Mouse (Mus musculus): ENCODE results near the gene Pard3. TPM values are rescaled to one million over a fixed set of nuclear protein-coding genes. Genes with fewer than 3 reads are reported as not detected.

The Pard3 gene
- total and polyA plus RNA-seq, 3 experiments: 0.51 to 1.3 (median 0.94) TPM

DNA sequence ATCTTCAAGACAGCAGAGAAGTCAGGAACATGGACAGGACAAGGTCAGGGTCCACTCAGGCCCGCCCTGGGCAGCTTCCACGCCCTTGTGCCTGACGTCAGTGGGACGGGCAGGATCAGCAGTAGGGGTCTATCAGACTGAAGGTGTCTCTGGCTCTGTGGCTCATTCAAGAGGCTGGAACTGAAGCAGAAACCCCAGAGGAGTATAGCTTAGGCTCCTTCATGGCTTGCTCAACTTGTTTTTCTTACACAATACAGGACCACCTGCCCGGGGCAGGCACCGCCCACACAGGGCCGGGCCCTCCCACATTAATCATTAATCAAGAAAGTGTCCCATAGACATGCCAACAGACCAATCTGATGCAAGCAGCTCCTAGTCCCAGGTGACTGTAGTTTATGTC is 12.8 kb downstream of the Pard3 start:
- Histone ChIP-seq H3K4me3 (replicated peaks in 1 of 3; ENCODE audit: low read depth in 2 of 3, low read length in 2 of 3, poor library complexity in 1 of 3) (no peak overlapping the region), H3K9me3 (replicated peaks; ENCODE audit: low read length) (no peaks in the 10 kb centered on the region), H3K9ac (ENCODE audit: insufficient read depth, low read depth) (no peak overlapping the region), H3K4me2 (ENCODE audit: insufficient read depth, low read depth, poor library complexity, severe bottlenecking) (no peak overlapping the region), H3K36me3 (replicated peaks in 1 of 2; ENCODE audit: control insufficient read depth in 1 of 2, insufficient read depth in 1 of 2, low read length in 1 of 2) (no peaks in the 10 kb centered on the region), H3K27me3 (replicated peaks) (no peaks in the 10 kb centered on the region), H3K79me2 (replicated peaks; ENCODE audit: control insufficient read depth, extremely low read depth, insufficient read depth, poor library complexity, severe bottlenecking) (no peaks in the 10 kb centered on the region), H3K4me1 (ENCODE audit: control insufficient read depth in 1 of 2, insufficient read depth in 2 of 2) (no peaks in the 10 kb centered on the region), H3K27ac (ENCODE audit: insufficient read depth, low read depth) (no peak overlapping the region)
- dilution Hi-C loops (cut with MboI; ENCODE audit: extremely low pct_ligation_motif_present, extremely low pct_unique_long_range_greater_than_20kb, low sequenced_read_pairs) (no loop called here), in situ Hi-C loops (cut with MboI; ENCODE audit: low pct_ligation_motif_present, low pct_unique_long_range_greater_than_20kb, low sequenced_read_pairs) (no loop called here)
- TF ChIP-seq SMC3 (IDR thresholded peaks at IDR 0.05; ENCODE audit: low read depth, low read length): no peak
- no peak for TF ChIP-seq ELF1 (IDR thresholded peaks at IDR 0.05; ENCODE audit: low read depth, low read length)
- TF ChIP-seq ZMIZ1 (IDR thresholded peaks at IDR 0.05; ENCODE audit: low read depth, low read length): no peak
- no peak for TF ChIP-seq TBP (conservative IDR thresholded peaks at IDR 0.05; ENCODE audit: low read depth, low read length)
- TF ChIP-seq CHD1 (IDR thresholded peaks at IDR 0.05; ENCODE audit: low read depth, low read length): no peak
- no peak for TF ChIP-seq RCOR1 (conservative IDR thresholded peaks at IDR 0.05; ENCODE audit: low read depth, low read length)
- TF ChIP-seq USF1 (IDR thresholded peaks at IDR 0.05; ENCODE audit: low read depth, low read length): no peak
- no peak for TF ChIP-seq MAFK (IDR thresholded peaks at IDR 0.05; ENCODE audit: insufficient replicate concordance, low read length)
- DNase-seq (ENCODE audit: extremely low read depth): no peak

DNA sequence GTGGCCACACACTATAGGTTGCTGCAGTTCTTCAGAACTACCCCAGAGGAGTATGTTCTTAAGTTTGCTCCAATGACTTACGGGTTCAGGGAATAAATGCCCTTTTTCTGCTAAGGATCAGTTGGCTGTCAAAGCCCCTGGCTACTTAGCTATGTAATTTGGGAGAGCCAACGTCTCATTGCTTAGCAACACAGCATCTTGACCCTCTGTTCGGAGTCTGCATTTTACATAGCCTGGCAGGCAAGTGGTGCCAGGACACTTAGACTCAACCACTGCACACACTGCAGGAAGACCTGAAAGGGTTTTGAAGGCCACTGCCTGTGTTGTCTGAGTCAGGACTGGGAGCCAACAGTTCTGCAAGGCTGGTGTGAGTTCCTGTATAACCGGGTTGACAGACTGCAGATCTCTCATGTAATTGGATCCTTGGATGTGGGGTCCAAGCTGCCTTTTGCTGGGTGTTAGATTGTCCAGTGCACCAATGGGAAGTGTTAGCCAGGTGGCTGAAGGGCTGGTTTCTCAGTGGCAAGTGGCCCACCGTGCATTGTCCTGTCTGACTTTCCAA is 15.6 kb downstream of the Pard3 start:
- no peak overlapping the region for H3K4me2 ChIP-seq (ENCODE audit: insufficient read depth, low read depth, poor library complexity, severe bottlenecking)
- no peak overlapping the region for H3K4me3 ChIP-seq (replicated peaks in 1 of 3; ENCODE audit: low read depth in 2 of 3, low read length in 2 of 3, poor library complexity in 1 of 3)
- H3K27me3 ChIP-seq (replicated peaks): no peaks in the 10 kb centered on the region
- TF ChIP-seq MAFK (IDR thresholded peaks at IDR 0.05; ENCODE audit: insufficient replicate concordance, low read length): no peak
- no peak for TF ChIP-seq KAT2A (IDR thresholded peaks at IDR 0.05; ENCODE audit: insufficient replicate concordance, low read length)
- no peaks in the 10 kb centered on the region for H3K9me3 ChIP-seq (replicated peaks; ENCODE audit: low read length)
- no peak for DNase-seq (ENCODE audit: extremely low read depth)
- H3K36me3 ChIP-seq (replicated peaks in 1 of 2; ENCODE audit: control insufficient read depth in 1 of 2, insufficient read depth in 1 of 2, low read length in 1 of 2): no peaks in the 10 kb centered on the region
- no peak overlapping the region for H3K27ac ChIP-seq (ENCODE audit: insufficient read depth, low read depth)
- no peaks in the 10 kb centered on the region for H3K4me1 ChIP-seq (ENCODE audit: control insufficient read depth in 1 of 2, insufficient read depth in 2 of 2)
- H3K79me2 ChIP-seq (replicated peaks; ENCODE audit: control insufficient read depth, extremely low read depth, insufficient read depth, poor library complexity, severe bottlenecking): no peaks in the 10 kb centered on the region
- dilution Hi-C loops (cut with MboI; ENCODE audit: extremely low pct_ligation_motif_present, extremely low pct_unique_long_range_greater_than_20kb, low sequenced_read_pairs) (no loop called here), in situ Hi-C loops (cut with MboI; ENCODE audit: low pct_ligation_motif_present, low pct_unique_long_range_greater_than_20kb, low sequenced_read_pairs) (no loop called here)
- no peak overlapping the region for H3K9ac ChIP-seq (ENCODE audit: insufficient read depth, low read depth)

DNA sequence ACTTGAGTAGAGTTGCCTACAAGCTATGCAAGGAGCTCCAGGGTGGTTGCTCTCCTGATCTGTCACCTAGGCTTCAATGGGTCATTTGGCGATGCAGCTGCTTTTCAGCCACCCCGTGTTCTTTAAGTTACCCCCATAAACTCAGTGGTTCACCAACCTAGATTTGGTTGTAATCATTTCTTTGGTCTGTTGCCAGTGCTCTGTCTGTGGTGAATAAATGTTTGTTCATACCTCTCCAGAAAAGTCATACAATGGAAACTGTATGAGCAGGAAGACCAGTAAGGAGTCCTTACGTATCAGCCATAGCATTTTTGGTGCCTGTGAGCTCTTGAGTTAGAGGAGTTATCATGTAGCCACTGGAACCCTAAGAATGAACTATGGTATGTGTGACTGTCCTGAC is 17.6 kb downstream of the Pard3 start:
- Histone ChIP-seq H3K4me1 (ENCODE audit: control insufficient read depth in 1 of 2, insufficient read depth in 2 of 2) (no peaks in the 10 kb centered on the region), H3K4me2 (ENCODE audit: insufficient read depth, low read depth, poor library complexity, severe bottlenecking) (no peak overlapping the region), H3K36me3 (replicated peaks in 1 of 2; ENCODE audit: control insufficient read depth in 1 of 2, insufficient read depth in 1 of 2, low read length in 1 of 2) (no peaks in the 10 kb centered on the region), H3K79me2 (replicated peaks; ENCODE audit: control insufficient read depth, extremely low read depth, insufficient read depth, poor library complexity, severe bottlenecking) (no peaks in the 10 kb centered on the region), H3K9ac (ENCODE audit: insufficient read depth, low read depth) (no peak overlapping the region), H3K27ac (ENCODE audit: insufficient read depth, low read depth) (no peak overlapping the region), H3K27me3 (replicated peaks) (no peaks in the 10 kb centered on the region), H3K9me3 (replicated peaks; ENCODE audit: low read length) (no peaks in the 10 kb centered on the region), H3K4me3 (replicated peaks in 1 of 3; ENCODE audit: low read depth in 2 of 3, low read length in 2 of 3, poor library complexity in 1 of 3) (no peak overlapping the region)
- no peak for DNase-seq (ENCODE audit: extremely low read depth)
- TF ChIP-seq USF2 (conservative IDR thresholded peaks at IDR 0.05; ENCODE audit: low read depth, low read length) (no peak), ZMIZ1 (IDR thresholded peaks at IDR 0.05; ENCODE audit: low read depth, low read length) (no peak), RCOR1 (conservative IDR thresholded peaks at IDR 0.05; ENCODE audit: low read depth, low read length) (no peak), JUN (IDR thresholded peaks at IDR 0.05; ENCODE audit: insufficient read depth, low read depth, low read length) (no peak), MAX (IDR thresholded peaks at IDR 0.05; ENCODE audit: low read length) (no peak), BHLHE40 (IDR thresholded peaks at IDR 0.05; ENCODE audit: low read depth, low read length) (no peak), NELFE (IDR thresholded peaks at IDR 0.05; ENCODE audit: low read depth, low read length) (no peak), MEF2A (IDR thresholded peaks at IDR 0.05; ENCODE audit: borderline replicate concordance, low read depth, low read length) (no peak), UBTF (IDR thresholded peaks at IDR 0.05; ENCODE audit: low read depth, low read length) (no peak), ZC3H11A (IDR thresholded peaks at IDR 0.05; ENCODE audit: low read depth, low read length) (no peak), NRF1 (IDR thresholded peaks at IDR 0.05; ENCODE audit: low read depth, low read length) (no peak), ELF1 (IDR thresholded peaks at IDR 0.05; ENCODE audit: low read depth, low read length) (no peak), MYC (IDR thresholded peaks at IDR 0.05; ENCODE audit: low read depth, low read length) (no peak), TBP (conservative IDR thresholded peaks at IDR 0.05; ENCODE audit: low read depth, low read length) (no peak), HCFC1 (IDR thresholded peaks at IDR 0.05; ENCODE audit: low read depth, low read length) (no peak), MXI1 (IDR thresholded peaks at IDR 0.05; ENCODE audit: low read depth, low read length) (no peak)
- dilution Hi-C loops (cut with MboI; ENCODE audit: extremely low pct_ligation_motif_present, extremely low pct_unique_long_range_greater_than_20kb, low sequenced_read_pairs): no loop called here
- in situ Hi-C loops (cut with MboI; ENCODE audit: low pct_ligation_motif_present, low pct_unique_long_range_greater_than_20kb, low sequenced_read_pairs): no loop called here
